Comparison of ENCODE assay signal across 10 mouse cellular contexts in genomic region chr17:12959377-12959776, GRCm38 (mm10). TPM values are rescaled to one million over a fixed set of nuclear protein-coding genes. Genes with fewer than 3 reads are reported as not detected.
A peak's percentile ranks its signal among the peaks of the same experiment; 100 is the strongest.
DNase-seq lines count a peak whose midpoint lies in the region; ATAC-seq lines count a peak whose summit lies in the region.
"Not testable (repeated sequence)": the region's sequence is repeated elsewhere in the genome, so short reads cannot be mapped to it uniquely, and the experiment has no call there.
"Had no signal": no experiment of that assay in that cellular context is flagged by ENCODE, and none has a peak within 500 bp of the region (broad histone marks: within the 10 kb centered on the region; RNA-seq: fewer than 3 reads in every experiment).

No protein-coding gene starts in this region.

- peak overlapping the region; percentile 33 for H3K4me3 ChIP-seq in forebrain, embryonic 12.5 days (replicated peaks)
- not testable (repeated sequence) for H3K4me3 ChIP-seq in heart, embryonic 13.5 days; intestine, embryonic 14.5 days (ENCODE audit: low read depth, low read length); liver, embryonic 11.5 days (ENCODE audit: low read depth, low read length)
- H3K4me3 ChIP-seq in midbrain, embryonic 10.5 days, result peak overlapping the region; percentile 44
- peak overlapping the region; percentile 25; the same call in 1 of the 2 replicates for H3K4me3 ChIP-seq in neural tube, embryonic 11.5 days (ENCODE audit: low read depth, low read length)

- peaks cover 22% of the 10 kb centered on the region for H3K36me3 ChIP-seq in forebrain, embryonic 12.5 days (replicated peaks)
- H3K36me3 ChIP-seq in heart, embryonic 13.5 days, result peaks cover 14% of the 10 kb centered on the region
- peaks cover 26% of the 10 kb centered on the region for H3K36me3 ChIP-seq in intestine, embryonic 14.5 days (ENCODE audit: control insufficient read depth, insufficient read depth, low read length)
- not testable (repeated sequence) for H3K36me3 ChIP-seq in liver, embryonic 11.5 days (ENCODE audit: control insufficient read depth, insufficient read depth, low read length); neural tube, embryonic 11.5 days (ENCODE audit: control insufficient read depth, insufficient read depth, low read length)
- peaks cover 36% of the 10 kb centered on the region for H3K36me3 ChIP-seq in midbrain, embryonic 10.5 days

- 45% methylated on average over 2 of the region's 2 CpGs for WGBS in forebrain, embryonic 12.5 days
- 22% methylated on average over 1 of the region's 2 CpGs for whole genome bisulfite sequencing in heart, embryonic 13.5 days
- 45% methylated on average over 1 of the region's 2 CpGs for WGBS in intestine, embryonic 14.5 days
- 40% methylated on average over 1 of the region's 2 CpGs for WGBS in liver, embryonic 11.5 days
- WGBS in midbrain, embryonic 10.5 days, result 50% methylated on average over 1 of the region's 2 CpGs
- WGBS in neural tube, embryonic 11.5 days, result 40% methylated on average over 1 of the region's 2 CpGs

- not testable (repeated sequence) for H3K27ac ChIP-seq in forebrain, embryonic 12.5 days; heart, embryonic 13.5 days (replicated peaks); intestine, embryonic 14.5 days (ENCODE audit: low read depth); liver, embryonic 11.5 days (ENCODE audit: low read depth, low read length); neural tube, embryonic 11.5 days (ENCODE audit: low read depth, low read length)
- 0 out of 2 replicates have a peak overlapping the region, but pooled peaks have one; percentile 55 for H3K27ac ChIP-seq in midbrain, embryonic 10.5 days (replicated peaks)

- not testable (repeated sequence) for H3K9me3 ChIP-seq in forebrain, embryonic 12.5 days; heart, embryonic 13.5 days; intestine, embryonic 14.5 days (ENCODE audit: control insufficient read depth, low read length); liver, embryonic 11.5 days (ENCODE audit: control insufficient read depth, low read length); midbrain, embryonic 10.5 days (replicated peaks); neural tube, embryonic 11.5 days (ENCODE audit: control insufficient read depth, low read length)

- peaks cover 23% of the 10 kb centered on the region for H3K4me1 ChIP-seq in forebrain, embryonic 12.5 days
- H3K4me1 ChIP-seq in heart, embryonic 13.5 days; intestine, embryonic 14.5 days (replicated peaks; ENCODE audit: control insufficient read depth, insufficient read depth, low read length); liver, embryonic 11.5 days (replicated peaks; ENCODE audit: control insufficient read depth, insufficient read depth, low read length); neural tube, embryonic 11.5 days (ENCODE audit: control insufficient read depth, insufficient read depth, low read length): not testable (repeated sequence)
- H3K4me1 ChIP-seq in midbrain, embryonic 10.5 days, result peaks cover 19% of the 10 kb centered on the region

- peak; percentile 48 for DNase-seq in 416B (ENCODE audit: low read depth)
- DNase-seq in intestine, embryonic 14.5 days (ENCODE audit: low spot score); liver, embryonic 11.5 days (ENCODE audit: low spot score); midbrain, embryonic 10.5 days (ENCODE audit: low spot score); neural tube, embryonic 11.5 days (ENCODE audit: low spot score): not testable (repeated sequence)

- not testable (repeated sequence) for H3K9ac ChIP-seq in forebrain, embryonic 12.5 days; heart, embryonic 13.5 days; intestine, embryonic 14.5 days (ENCODE audit: low read length); liver, embryonic 11.5 days (ENCODE audit: low read depth, low read length); neural tube, embryonic 11.5 days (ENCODE audit: low read length)

- H3K27me3 ChIP-seq in forebrain, embryonic 12.5 days; heart, embryonic 13.5 days (replicated peaks); intestine, embryonic 14.5 days (replicated peaks; ENCODE audit: control insufficient read depth, insufficient read depth, low read length); liver, embryonic 11.5 days (replicated peaks; ENCODE audit: control insufficient read depth, insufficient read depth, low read length); midbrain, embryonic 10.5 days (ENCODE audit: low read depth, poor library complexity, severe bottlenecking); neural tube, embryonic 11.5 days (ENCODE audit: control insufficient read depth, insufficient read depth, low read length): not testable (repeated sequence)

- 0 out of 2 replicates have a peak, but pooled peaks have one; percentile 9 for ATAC-seq in common myeloid progenitor, adult 5-6 weeks (replicated peaks; ENCODE audit: low read depth, poor library complexity, severe bottlenecking)
- not testable (repeated sequence) for ATAC-seq in forebrain, embryonic 12.5 days (ENCODE audit: low FRiP score); heart, embryonic 13.5 days (ENCODE audit: extremely low read depth, insufficient number of reproducible peaks, low FRiP score, low TSS enrichment); intestine, embryonic 14.5 days (replicated peaks; ENCODE audit: low FRiP score, low TSS enrichment, low read depth); liver, embryonic 11.5 days (replicated peaks; ENCODE audit: low FRiP score); neural tube, embryonic 11.5 days (ENCODE audit: insufficient read depth, low FRiP score, low TSS enrichment)

- peak overlapping the region; percentile 54 for H3K4me2 ChIP-seq in forebrain, embryonic 12.5 days
- H3K4me2 ChIP-seq in heart, embryonic 13.5 days, result peak overlapping the region; percentile 35
- peak overlapping the region; percentile 33 for H3K4me2 ChIP-seq in intestine, embryonic 14.5 days (ENCODE audit: low read length)
- H3K4me2 ChIP-seq in liver, embryonic 11.5 days, result peak overlapping the region; percentile 39
- peak overlapping the region; percentile 35 for H3K4me2 ChIP-seq in neural tube, embryonic 11.5 days (ENCODE audit: low read depth)

RNA-seq across cellular contexts. Expression of gene Acat2, which starts 1.2 kb away (rescaled TPM):
- total RNA-seq in common myeloid progenitor, adult 5-6 weeks (2017), result 14.9 and 17.3 TPM in 2 replicates
- polyA plus RNA-seq in forebrain, embryonic 12.5 days (2016; fragmentation: Nextera tagmentation; extraction: Ambion mirVana), result 370 and 386 TPM in 2 replicates
- polyA plus RNA-seq in heart, embryonic 13.5 days (2015; fragmentation: Nextera tagmentation; extraction: Ambion mirVana), result 48.9 and 50.9 TPM in 2 replicates
- 141 and 151 TPM in 2 replicates for polyA plus RNA-seq in intestine, embryonic 14.5 days (2014; fragmentation: Nextera tagmentation; extraction: Ambion mirVana)
- polyA plus RNA-seq in liver, embryonic 11.5 days (2014; fragmentation: Nextera tagmentation; extraction: Ambion mirVana), result 113 and 126 TPM in 2 replicates
- 410 and 455 TPM in 2 replicates for polyA plus RNA-seq in midbrain, embryonic 10.5 days (2016; fragmentation: Nextera tagmentation; extraction: Ambion mirVana)
- polyA plus RNA-seq in neural tube, embryonic 11.5 days (2014; fragmentation: Nextera tagmentation; extraction: Ambion mirVana), result 332 and 361 TPM in 2 replicates

RNA-seq across cellular contexts. Expression of gene Acat3, which starts 19.0 kb away (rescaled TPM):
- 0.27 and 0.29 TPM in 2 replicates for total RNA-seq in common myeloid progenitor, adult 5-6 weeks (2017)
- 1.5 and 1.6 TPM in 2 replicates for polyA plus RNA-seq in forebrain, embryonic 12.5 days (2016; fragmentation: Nextera tagmentation; extraction: Ambion mirVana)
- 0.13 and 0.47 TPM in 2 replicates for polyA plus RNA-seq in heart, embryonic 13.5 days (2015; fragmentation: Nextera tagmentation; extraction: Ambion mirVana)
- 0.81 and 1.1 TPM in 2 replicates for polyA plus RNA-seq in intestine, embryonic 14.5 days (2014; fragmentation: Nextera tagmentation; extraction: Ambion mirVana)
- 0.62 and 1.1 TPM in 2 replicates for polyA plus RNA-seq in liver, embryonic 11.5 days (2014; fragmentation: Nextera tagmentation; extraction: Ambion mirVana)
- polyA plus RNA-seq in midbrain, embryonic 10.5 days (2016; fragmentation: Nextera tagmentation; extraction: Ambion mirVana), result 1.5 and 1.6 TPM in 2 replicates
- 0.42 and 1.0 TPM in 2 replicates for polyA plus RNA-seq in neural tube, embryonic 11.5 days (2014; fragmentation: Nextera tagmentation; extraction: Ambion mirVana)
- total RNA-seq: gastrocnemius, postnatal 25 days; heart, postnatal 4 days had no signal

RNA-seq across cellular contexts. Expression of gene Wtap, which starts 34.6 kb away (rescaled TPM):
- 274 and 376 TPM in 2 replicates for total RNA-seq in common myeloid progenitor, adult 5-6 weeks (2017)
- 87.7 and 111 TPM in 2 replicates for polyA plus RNA-seq in forebrain, embryonic 12.5 days (2016; fragmentation: Nextera tagmentation; extraction: Ambion mirVana)
- polyA plus RNA-seq in heart, embryonic 13.5 days (2015; fragmentation: Nextera tagmentation; extraction: Ambion mirVana), result 80.5 and 87.0 TPM in 2 replicates
- 121 and 131 TPM in 2 replicates for polyA plus RNA-seq in intestine, embryonic 14.5 days (2014; fragmentation: Nextera tagmentation; extraction: Ambion mirVana)
- polyA plus RNA-seq in liver, embryonic 11.5 days (2014; fragmentation: Nextera tagmentation; extraction: Ambion mirVana), result 99.4 and 101 TPM in 2 replicates
- 132 and 138 TPM in 2 replicates for polyA plus RNA-seq in midbrain, embryonic 10.5 days (2016; fragmentation: Nextera tagmentation; extraction: Ambion mirVana)
- 137 and 141 TPM in 2 replicates for polyA plus RNA-seq in neural tube, embryonic 11.5 days (2014; fragmentation: Nextera tagmentation; extraction: Ambion mirVana)

RNA-seq across cellular contexts. Expression of gene Mrpl18, which starts 43.2 kb away (rescaled TPM):
- total RNA-seq in common myeloid progenitor, adult 5-6 weeks (2017), result 205 and 229 TPM in 2 replicates
- 166 and 177 TPM in 2 replicates for polyA plus RNA-seq in forebrain, embryonic 12.5 days (2016; fragmentation: Nextera tagmentation; extraction: Ambion mirVana)
- polyA plus RNA-seq in heart, embryonic 13.5 days (2015; fragmentation: Nextera tagmentation; extraction: Ambion mirVana), result 166 and 194 TPM in 2 replicates
- 168 TPM in 2 replicates for polyA plus RNA-seq in intestine, embryonic 14.5 days (2014; fragmentation: Nextera tagmentation; extraction: Ambion mirVana)
- polyA plus RNA-seq in liver, embryonic 11.5 days (2014; fragmentation: Nextera tagmentation; extraction: Ambion mirVana), result 256 and 263 TPM in 2 replicates
- polyA plus RNA-seq in midbrain, embryonic 10.5 days (2016; fragmentation: Nextera tagmentation; extraction: Ambion mirVana), result 185 and 193 TPM in 2 replicates
- polyA plus RNA-seq in neural tube, embryonic 11.5 days (2014; fragmentation: Nextera tagmentation; extraction: Ambion mirVana), result 159 TPM in 2 replicates

RNA-seq across cellular contexts. Expression of gene Tcp1, which starts 43.9 kb away (rescaled TPM):
- total RNA-seq in common myeloid progenitor, adult 5-6 weeks (2017), result 929 and 961 TPM in 2 replicates
- polyA plus RNA-seq in forebrain, embryonic 12.5 days (2016; fragmentation: Nextera tagmentation; extraction: Ambion mirVana), result 512 and 524 TPM in 2 replicates
- 315 and 348 TPM in 2 replicates for polyA plus RNA-seq in heart, embryonic 13.5 days (2015; fragmentation: Nextera tagmentation; extraction: Ambion mirVana)
- polyA plus RNA-seq in intestine, embryonic 14.5 days (2014; fragmentation: Nextera tagmentation; extraction: Ambion mirVana), result 447 and 471 TPM in 2 replicates
- 549 and 610 TPM in 2 replicates for polyA plus RNA-seq in liver, embryonic 11.5 days (2014; fragmentation: Nextera tagmentation; extraction: Ambion mirVana)
- 468 and 517 TPM in 2 replicates for polyA plus RNA-seq in midbrain, embryonic 10.5 days (2016; fragmentation: Nextera tagmentation; extraction: Ambion mirVana)
- polyA plus RNA-seq in neural tube, embryonic 11.5 days (2014; fragmentation: Nextera tagmentation; extraction: Ambion mirVana), result 530 and 560 TPM in 2 replicates
